Mouse (Mus musculus) midbrain, embryonic 15.5 days (tissue): ENCODE data around the gene Hoxc8. TPM values are rescaled to one million over a fixed set of nuclear protein-coding genes. Genes with fewer than 3 reads are reported as not detected.

Source experiments
- ATAC-seq: fragments of 200-750 bp; cut with Nextera tagmentation; replicated peaks from 2 replicates; pipeline ENCODE4 v1.8.0; 2017; ENCODE audit warnings: moderate TSS enrichment
- H3K27ac ChIP-seq: fragments of 300-500 bp; sonication (generic); 2 replicates; pipeline ENCODE4 v1.5.1; 2015; ENCODE audit warnings: mild to moderate bottlenecking, inconsistent platforms
- H3K27me3 ChIP-seq: fragments of 300-500 bp; sonication (generic); replicated peaks from 2 replicates; pipeline ENCODE4 v1.6.1; 2015; ENCODE audit warnings: inconsistent platforms
- H3K36me3 ChIP-seq: fragments of 300-500 bp; sonication (generic); replicated peaks from 2 replicates; pipeline ENCODE4 v1.6.1; 2015; ENCODE audit warnings: inconsistent platforms
- H3K4me1 ChIP-seq: fragments of 300-500 bp; sonication (generic); 2 replicates; pipeline ENCODE4 v1.6.1; 2015; ENCODE audit warnings: inconsistent platforms
- H3K4me2 ChIP-seq: fragments of 300-500 bp; sonication (generic); 2 replicates; pipeline ENCODE4 v1.6.1; 2015; ENCODE audit warnings: inconsistent platforms, mild to moderate bottlenecking, moderate library complexity
- H3K4me3 ChIP-seq: fragments of 300-500 bp; sonication (generic); 2 replicates; pipeline ENCODE4 v1.5.1; 2015; ENCODE audit warnings: mild to moderate bottlenecking, inconsistent platforms
- H3K9ac ChIP-seq: fragments of 300-500 bp; sonication (generic); 2 replicates; pipeline ENCODE4 v1.6.1; 2015; ENCODE audit warnings: mild to moderate bottlenecking, inconsistent platforms
- H3K9me3 ChIP-seq: fragments of 300-500 bp; sonication (generic); 2 replicates; pipeline ENCODE4 v1.6.1; 2016; ENCODE audit warnings: inconsistent platforms
- WGBS: fragments of 180-500 bp; shearing (Covaris S2); methylation state at CpG from one replicate; pipeline ENCODE4 v1.1.7; 2015; ENCODE audit warnings: mixed read lengths; 5-methylcytosine and 5-hydroxymethylcytosine counted together
- polyA plus RNA-seq: library from polyadenylated mRNA; unstranded; fragments of >200 nt; fragmentation: Nextera tagmentation; extraction: Ambion mirVana; gene quantifications from 2 replicates; pipeline ENCODE4 v1.2.1, GENCODE M21; 2015

The Hoxc8 gene
- polyA plus RNA-seq, 1 experiment from 2014 or later = not detected

GRCm38 (mm10) chr15:103005308-103005707, 14.9 kb downstream of the Hoxc8 start:
- Histone ChIP-seq H3K4me3 (no peak overlapping the region), H3K4me2 (no peak overlapping the region), H3K27me3 (peaks cover 100% of the 10 kb centered on the region), H3K27ac (no peak overlapping the region), H3K9me3 (no peaks in the 10 kb centered on the region), H3K9ac (no peak overlapping the region), H3K4me1 (no peaks in the 10 kb centered on the region), H3K36me3 (no peaks in the 10 kb centered on the region)
- under 1% methylated on average over 17 of the region's 17 CpGs for WGBS
- no peak for ATAC-seq

- H3K27me3 ChIP-seq = peaks cover 100% of the 10 kb centered on the region
- 2% methylated on average over 5 of the region's 5 CpGs for WGBS
- no peaks in the 10 kb centered on the region for H3K4me1 ChIP-seq
- H3K9me3 ChIP-seq = no peaks in the 10 kb centered on the region
- no peaks in the 10 kb centered on the region for H3K36me3 ChIP-seq
- H3K4me2 ChIP-seq = no peak overlapping the region
- no peak overlapping the region for H3K4me3 ChIP-seq
- H3K9ac ChIP-seq = no peak overlapping the region
- H3K27ac ChIP-seq = no peak overlapping the region
- ATAC-seq = no peak
Observed at GRCm38 (mm10) chr15:103005797-103006196, 15.4 kb downstream of the Hoxc8 start.

- H3K4me2 ChIP-seq = no peak overlapping the region
- no peak for ATAC-seq
- H3K27me3 ChIP-seq = peaks cover 100% of the 10 kb centered on the region
- no peaks in the 10 kb centered on the region for H3K4me1 ChIP-seq
- H3K9me3 ChIP-seq = no peaks in the 10 kb centered on the region
- H3K4me3 ChIP-seq = no peak overlapping the region
- no peaks in the 10 kb centered on the region for H3K36me3 ChIP-seq
- H3K27ac ChIP-seq = no peak overlapping the region
- no peak overlapping the region for H3K9ac ChIP-seq
- 15% methylated on average over 1 of the region's 1 CpGs for WGBS
Observed at GRCm38 (mm10) chr15:103006326-103006725, 15.9 kb downstream of the Hoxc8 start.

GRCm38 (mm10) chr15:103009265-103010111, 19.1 kb downstream of the Hoxc8 start:
- Histone ChIP-seq H3K4me3 (no peak overlapping the region), H3K36me3 (no peaks in the 10 kb centered on the region), H3K27me3 (peaks cover 98% of the 10 kb centered on the region), H3K4me2 (no peak overlapping the region), H3K4me1 (peaks cover 7% of the 10 kb centered on the region; the same call in 1 of the 2 replicates), H3K27ac (no peak overlapping the region), H3K9me3 (no peaks in the 10 kb centered on the region), H3K9ac (no peak overlapping the region)
- 1% methylated on average over 27 of the region's 27 CpGs for WGBS
- no peak for ATAC-seq

GRCm38 (mm10) chr15:103010112-103010846, 19.9 kb downstream of the Hoxc8 start:
- Histone ChIP-seq H3K36me3 (no peaks in the 10 kb centered on the region), H3K27ac (no peak overlapping the region), H3K4me1 (peaks cover 7% of the 10 kb centered on the region; the same call in 1 of the 2 replicates), H3K4me2 (no peak overlapping the region), H3K27me3 (peaks cover 98% of the 10 kb centered on the region), H3K4me3 (no peak overlapping the region), H3K9me3 (no peaks in the 10 kb centered on the region), H3K9ac (no peak overlapping the region)
- under 1% methylated on average over 31 of the region's 31 CpGs for WGBS
- ATAC-seq = no peak

- Histone ChIP-seq H3K9me3 (no peaks in the 10 kb centered on the region), H3K27me3 (peaks cover 98% of the 10 kb centered on the region), H3K9ac (no peak overlapping the region), H3K36me3 (no peaks in the 10 kb centered on the region), H3K4me3 (no peak overlapping the region), H3K4me1 (peaks cover 7% of the 10 kb centered on the region; the same call in 1 of the 2 replicates), H3K4me2 (no peak overlapping the region), H3K27ac (no peak overlapping the region)
- WGBS = 1% methylated on average over 28 of the region's 28 CpGs
- ATAC-seq = no peak
Observed at GRCm38 (mm10) chr15:103010847-103011555, 20.6 kb downstream of the Hoxc8 start.

GRCm38 (mm10) chr15:103011928-103012486, 21.6 kb downstream of the Hoxc8 start:
- no peak overlapping the region for H3K9ac ChIP-seq
- WGBS = 2% methylated on average over 26 of the region's 26 CpGs
- H3K4me2 ChIP-seq = no peak overlapping the region
- no peak for ATAC-seq
- H3K9me3 ChIP-seq = no peaks in the 10 kb centered on the region
- H3K27ac ChIP-seq = no peak overlapping the region
- H3K4me3 ChIP-seq = no peak overlapping the region
- no peaks in the 10 kb centered on the region for H3K36me3 ChIP-seq
- peaks cover 7% of the 10 kb centered on the region; the same call in 1 of the 2 replicates for H3K4me1 ChIP-seq
- H3K27me3 ChIP-seq = peaks cover 98% of the 10 kb centered on the region

GRCm38 (mm10) chr15:103013238-103013984, 23.0 kb downstream of the Hoxc8 start:
- H3K9me3 ChIP-seq = no peaks in the 10 kb centered on the region

GRCm38 (mm10) chr15:103014166-103015008, 24.0 kb downstream of the Hoxc8 start:
- no peaks in the 10 kb centered on the region for H3K9me3 ChIP-seq
- peaks cover 98% of the 10 kb centered on the region for H3K27me3 ChIP-seq
- H3K36me3 ChIP-seq = no peaks in the 10 kb centered on the region
- no peak overlapping the region for H3K27ac ChIP-seq
- H3K9ac ChIP-seq = no peak overlapping the region
- H3K4me1 ChIP-seq = peaks cover 7% of the 10 kb centered on the region; the same call in 1 of the 2 replicates
- under 1% methylated on average over 57 of the region's 57 CpGs for WGBS
- peak overlapping the region; percentile 16 for H3K4me3 ChIP-seq
- peak overlapping the region; percentile 29 for H3K4me2 ChIP-seq
- ATAC-seq = peak; percentile 56; the same call in 1 of the 2 replicates

More at GRCm38 (mm10) chr15:103013238-103013984, 23.0 kb downstream of the Hoxc8 start:
- Histone ChIP-seq H3K4me1 (peaks cover 7% of the 10 kb centered on the region; the same call in 1 of the 2 replicates), H3K9ac (no peak overlapping the region), H3K27me3 (peaks cover 98% of the 10 kb centered on the region), H3K4me2 (peak overlapping the region; percentile 29), H3K4me3 (no peak overlapping the region), H3K27ac (no peak overlapping the region), H3K36me3 (no peaks in the 10 kb centered on the region)
- 3% methylated on average over 17 of the region's 17 CpGs for WGBS
- no peak for ATAC-seq

GRCm38 (mm10) chr15:103015009-103015399, 24.6 kb downstream of the Hoxc8 start:
- H3K36me3 ChIP-seq = no peaks in the 10 kb centered on the region
- H3K4me2 ChIP-seq = no peak overlapping the region
- peaks cover 7% of the 10 kb centered on the region; the same call in 1 of the 2 replicates for H3K4me1 ChIP-seq
- no peak for ATAC-seq
- H3K27me3 ChIP-seq = peaks cover 98% of the 10 kb centered on the region
- no peak overlapping the region for H3K9ac ChIP-seq
- 1% methylated on average over 28 of the region's 28 CpGs for WGBS
- H3K4me3 ChIP-seq = no peak overlapping the region
- H3K9me3 ChIP-seq = no peaks in the 10 kb centered on the region
- no peak overlapping the region for H3K27ac ChIP-seq
